ENCODE assay signal across 24 mouse cellular contexts in the genomic region with DNA sequence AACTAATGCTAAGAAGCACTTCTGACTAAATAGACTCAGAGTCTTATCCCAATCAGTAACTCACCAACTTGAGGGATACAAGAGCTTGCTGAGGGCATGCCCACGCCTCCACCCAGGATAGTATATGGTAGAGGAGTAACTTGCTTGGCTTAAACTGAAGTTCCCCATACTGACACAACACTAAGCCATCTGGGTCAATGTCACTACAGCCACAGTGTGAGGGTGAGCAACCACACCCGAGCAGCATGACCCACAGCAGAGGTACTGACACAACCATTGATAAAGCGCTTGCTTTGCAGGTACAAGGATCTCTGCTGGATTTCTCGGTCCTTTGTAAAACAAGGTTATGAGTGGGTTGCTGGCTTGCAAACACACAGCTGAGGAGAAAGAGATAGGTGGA.
"Had no signal": no experiment of that assay in that cellular context is flagged by ENCODE, and none has a peak within 500 bp of the region (broad histone marks: within the 10 kb centered on the region; RNA-seq: fewer than 3 reads in every experiment).

No protein-coding gene starts in this region.

- H3K4me3 ChIP-seq: embryonic facial prominence, embryonic 10.5 days; embryonic facial prominence, embryonic 12.5 days; embryonic facial prominence, embryonic 13.5 days; embryonic facial prominence, embryonic 15.5 days; erythroblast, embryonic 14.5 days; forebrain, embryonic 10.5 days; forebrain, embryonic 12.5 days; forebrain, embryonic 13.5 days; forebrain, embryonic 15.5 days; gastrocnemius, adult 2 months; heart, embryonic 10.5 days had no signal

- H3K9ac ChIP-seq: embryonic facial prominence, embryonic 12.5 days; embryonic facial prominence, embryonic 13.5 days; embryonic facial prominence, embryonic 15.5 days; forebrain, embryonic 12.5 days; forebrain, embryonic 13.5 days; forebrain, embryonic 15.5 days; forebrain, postnatal 0 days had no signal

- H3K4me1 ChIP-seq: embryonic facial prominence, embryonic 15.5 days had no signal

- DNase-seq: cerebellum, adult 9-10 months; cerebellum, adult 9-11 months; cerebellum, postnatal 10 days; cerebellum, postnatal 14 days; cerebellum, postnatal 25 days; cerebellum, postnatal 36 days; embryo, embryonic 11 days; forebrain, postnatal 0 days; gastrocnemius, adult 2 months; gastrocnemius, postnatal 10 days; gastrocnemius, postnatal 14 days; gastrocnemius, postnatal 25 days; gastrocnemius, postnatal 36 days; heart, adult 18-20 months had no signal

- H3K27me3 ChIP-seq: embryonic facial prominence, embryonic 12.5 days; embryonic facial prominence, embryonic 13.5 days; embryonic facial prominence, embryonic 15.5 days; forebrain, embryonic 13.5 days; forebrain, embryonic 15.5 days had no signal

- H3K27ac ChIP-seq: embryonic facial prominence, embryonic 10.5 days; embryonic facial prominence, embryonic 12.5 days; embryonic facial prominence, embryonic 13.5 days; embryonic facial prominence, embryonic 15.5 days; forebrain, embryonic 10.5 days; forebrain, embryonic 12.5 days; forebrain, embryonic 13.5 days; forebrain, embryonic 15.5 days; gastrocnemius, adult 2 months; heart, embryonic 10.5 days had no signal

- H3K36me3 ChIP-seq: embryonic facial prominence, embryonic 10.5 days; embryonic facial prominence, embryonic 12.5 days; embryonic facial prominence, embryonic 13.5 days; embryonic facial prominence, embryonic 15.5 days; forebrain, embryonic 10.5 days; forebrain, embryonic 12.5 days; forebrain, embryonic 15.5 days; heart, embryonic 10.5 days had no signal
